Mouse (Mus musculus) heart, embryonic 11.5 days (tissue): Measurements from ENCODE around the gene Slc35f5. TPM values are rescaled to one million over a fixed set of nuclear protein-coding genes. Genes with fewer than 3 reads are reported as not detected.

Source experiments
- polyA plus RNA-seq: library from polyadenylated mRNA; unstranded; fragments of >200 nt; fragmentation: Nextera tagmentation; extraction: Ambion mirVana; gene quantifications from 2 replicates; pipeline ENCODE4 v1.2.1, GENCODE M21; 2014

The Slc35f5 gene
- polyA plus RNA-seq, 1 experiment from 2014 or later: 40.7 TPM

Other genes with a start within 250 kb of the Slc35f5 start
- gene Actr3, start 124.9 kb upstream of the Slc35f5 start, polyA plus RNA-seq: 286 and 318 TPM in 2 replicates
- gene Gpr39, start 116.4 kb downstream of the Slc35f5 start, polyA plus RNA-seq: 2.8 and 3.5 TPM in 2 replicates